Mouse (Mus musculus) MEL (cell line): ENCODE results near the gene Tubb5. TPM values are rescaled to one million over a fixed set of nuclear protein-coding genes. Genes with fewer than 3 reads are reported as not detected.

ENCODE experiments used
- DNase-seq: peaks from one replicate; pipeline ENCODE4 v3.0.0; 2011; ENCODE audit warnings: low read depth, low spot score
- H3K27ac ChIP-seq: 2 replicates; pipeline ENCODE4 v1.5.1; 2012; ENCODE audit warnings: low read depth, mild to moderate bottlenecking, control low read depth, low read length, moderate library complexity; ENCODE audit not compliant: control insufficient read depth
- H3K27me3 ChIP-seq, 2 experiments: fragments of 150-350 bp in 1 of 2; sonication (generic) in 1 of 2; 2 replicates each; pipeline ENCODE4 v1.6.1; 2012; ENCODE audit warnings: low read length in 2 of 2, mild to moderate bottlenecking in 2 of 2, improper control_type of control experiment in 1 of 2, moderate library complexity in 1 of 2; ENCODE audit not compliant: insufficient read depth in 2 of 2, control insufficient read depth in 1 of 2
- H3K36me3 ChIP-seq, 2 experiments: 2 replicates each; pipeline ENCODE4 v1.6.1; 2012 to 2014; ENCODE audit warnings: low read length in 2 of 2, improper control_type of control experiment in 1 of 2, inconsistent platforms in 1 of 2, mild to moderate bottlenecking in 1 of 2; ENCODE audit not compliant: insufficient read depth in 2 of 2, control insufficient read depth in 1 of 2
- H3K4me1 ChIP-seq, 2 experiments: fragments of 150-350 bp in 1 of 2; sonication (generic) in 1 of 2; 2 replicates each; pipeline ENCODE4 v1.6.1; 2012; ENCODE audit warnings: low read length in 2 of 2, improper control_type of control experiment in 1 of 2, mild to moderate bottlenecking in 1 of 2; ENCODE audit not compliant: insufficient read depth in 2 of 2, control insufficient read depth in 1 of 2
- H3K4me3 ChIP-seq, 2 experiments: fragments of 150-350 bp in 1 of 2; sonication (generic) in 1 of 2; 2 replicates each; pipeline ENCODE4 v1.5.1; 2012; ENCODE audit warnings: low read depth in 2 of 2, low read length in 2 of 2, mild to moderate bottlenecking in 2 of 2, moderate library complexity in 2 of 2, control low read depth in 1 of 2, improper control_type of control experiment in 1 of 2; ENCODE audit not compliant: control insufficient read depth in 1 of 2, insufficient read depth in 1 of 2
- H3K79me2 ChIP-seq: 2 replicates; pipeline ENCODE4 v1.6.1; 2012; ENCODE audit warnings: mild to moderate bottlenecking, low read length, moderate library complexity; ENCODE audit not compliant: control insufficient read depth, poor library complexity, insufficient read depth
- H3K9ac ChIP-seq: 2 replicates; pipeline ENCODE4 v1.6.1; 2012; ENCODE audit warnings: low read depth, mild to moderate bottlenecking, control low read depth, low read length, moderate library complexity; ENCODE audit not compliant: control insufficient read depth, poor library complexity, severe bottlenecking
- H3K9me3 ChIP-seq: fragments of 150-350 bp; sonication (generic); replicated peaks from 2 replicates; pipeline ENCODE4 v1.6.1; 2012; ENCODE audit warnings: mild to moderate bottlenecking, low read length, improper control_type of control experiment, moderate library complexity; ENCODE audit not compliant: insufficient read depth
- BHLHE40 ChIP-seq: IDR thresholded peaks from 2 replicates; pipeline ENCODE4 v1.6.1; 2012; ENCODE audit warnings: low read depth, mild to moderate bottlenecking, inconsistent platforms, low read length, improper control_type of control experiment, borderline replicate concordance
- CHD1 ChIP-seq: IDR thresholded peaks from 2 replicates; pipeline ENCODE4 v1.6.1; 2012; ENCODE audit warnings: low read depth, mild to moderate bottlenecking, inconsistent platforms, low read length, improper control_type of control experiment
- CHD2 ChIP-seq: IDR thresholded peaks from 2 replicates; pipeline ENCODE4 v1.6.1; 2011; ENCODE audit warnings: low read length, improper control_type of control experiment
- ETS1 ChIP-seq: IDR thresholded peaks from 2 replicates; pipeline ENCODE4 v1.6.1; 2012; ENCODE audit warnings: low read depth, mild to moderate bottlenecking, inconsistent platforms, low read length, improper control_type of control experiment, moderate library complexity
- GATA1 ChIP-seq: IDR thresholded peaks from 2 replicates; pipeline ENCODE4 v1.6.1; 2011; ENCODE audit warnings: low read depth, low read length, improper control_type of control experiment
- KAT2A ChIP-seq: conservative IDR thresholded peaks from 2 replicates; pipeline ENCODE4 v1.6.1; 2012; ENCODE audit warnings: low read depth, low read length, improper control_type of control experiment, inconsistent platforms
- MAFK ChIP-seq: IDR thresholded peaks from 2 replicates; pipeline ENCODE4 v1.6.1; 2011; ENCODE audit warnings: low read depth, mild to moderate bottlenecking, low read length, improper control_type of control experiment, borderline replicate concordance
- NELFE ChIP-seq: IDR thresholded peaks from 2 replicates; pipeline ENCODE4 v1.6.1; 2011; ENCODE audit warnings: low read depth, low read length, improper control_type of control experiment
- NRF1 ChIP-seq: IDR thresholded peaks from 2 replicates; pipeline ENCODE4 v1.6.1; 2014; ENCODE audit warnings: low read depth, mild to moderate bottlenecking, inconsistent platforms, low read length, improper control_type of control experiment, moderate library complexity; ENCODE audit not compliant: poor library complexity, insufficient read depth, severe bottlenecking
- RCOR1 ChIP-seq: IDR thresholded peaks from 2 replicates; pipeline ENCODE4 v1.6.1; 2012; ENCODE audit warnings: low read depth, mild to moderate bottlenecking, inconsistent platforms, low read length, improper control_type of control experiment
- TAL1 ChIP-seq: IDR thresholded peaks from 2 replicates; pipeline ENCODE4 v1.6.1; 2012; ENCODE audit warnings: mild to moderate bottlenecking, inconsistent platforms, low read length, moderate library complexity, mixed read lengths
- TCF12 ChIP-seq: IDR thresholded peaks from 2 replicates; pipeline ENCODE4 v1.6.1; 2014; ENCODE audit warnings: low read depth, mild to moderate bottlenecking, inconsistent platforms, low read length, improper control_type of control experiment, moderate library complexity
- polyA plus RNA-seq, 2 experiments: library from polyadenylated mRNA; stranded (reverse) in 1 of 2; unstranded in 1 of 2; fragments of >175 nt in 1 of 2; fragments of >200 nt in 1 of 2; gene quantifications; 2 replicates each; pipeline versions ENCODE4 v1.2.1 to v1.2.4; 2012; ENCODE audit warnings: low replicate concordance in 2 of 2, low read depth in 1 of 2; ENCODE audit not compliant: insufficient read length in 2 of 2, insufficient read depth in 1 of 2, missing spikeins in 1 of 2
- total RNA-seq: library from RNA; depleted of rRNA; stranded (reverse); fragments of 300-350 nt; gene quantifications from 2 replicates; pipeline ENCODE4 v1.2.3, GENCODE M21; 2012

Gene Tubb5
- total and polyA plus RNA-seq, 3 experiments = 1,040 to 1,575 (median 1,137) TPM

DNA sequence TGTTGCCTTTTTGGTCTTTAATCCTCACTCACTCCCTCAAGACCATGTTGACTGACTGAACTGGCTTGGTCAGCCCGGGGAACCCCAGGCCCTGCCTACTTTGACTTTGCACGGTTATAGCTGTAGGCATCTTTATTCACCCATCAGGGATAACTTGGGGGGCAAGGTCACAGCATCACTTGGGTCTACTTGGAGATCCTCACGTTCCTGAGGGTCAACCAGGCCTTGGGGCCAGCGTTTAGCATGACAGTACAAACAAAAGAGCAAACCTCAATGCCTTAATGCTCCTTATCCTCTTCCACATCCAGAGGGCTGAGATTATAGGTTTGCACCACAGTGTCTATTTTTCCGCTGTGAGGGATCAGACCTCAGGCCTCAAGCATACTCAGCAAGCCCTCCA is 25.8 kb downstream of the Tubb5 start:
- TF ChIP-seq NRF1 (no peak), CHD1 (no peak), MAFK (no peak), KAT2A (no peak)

DNA sequence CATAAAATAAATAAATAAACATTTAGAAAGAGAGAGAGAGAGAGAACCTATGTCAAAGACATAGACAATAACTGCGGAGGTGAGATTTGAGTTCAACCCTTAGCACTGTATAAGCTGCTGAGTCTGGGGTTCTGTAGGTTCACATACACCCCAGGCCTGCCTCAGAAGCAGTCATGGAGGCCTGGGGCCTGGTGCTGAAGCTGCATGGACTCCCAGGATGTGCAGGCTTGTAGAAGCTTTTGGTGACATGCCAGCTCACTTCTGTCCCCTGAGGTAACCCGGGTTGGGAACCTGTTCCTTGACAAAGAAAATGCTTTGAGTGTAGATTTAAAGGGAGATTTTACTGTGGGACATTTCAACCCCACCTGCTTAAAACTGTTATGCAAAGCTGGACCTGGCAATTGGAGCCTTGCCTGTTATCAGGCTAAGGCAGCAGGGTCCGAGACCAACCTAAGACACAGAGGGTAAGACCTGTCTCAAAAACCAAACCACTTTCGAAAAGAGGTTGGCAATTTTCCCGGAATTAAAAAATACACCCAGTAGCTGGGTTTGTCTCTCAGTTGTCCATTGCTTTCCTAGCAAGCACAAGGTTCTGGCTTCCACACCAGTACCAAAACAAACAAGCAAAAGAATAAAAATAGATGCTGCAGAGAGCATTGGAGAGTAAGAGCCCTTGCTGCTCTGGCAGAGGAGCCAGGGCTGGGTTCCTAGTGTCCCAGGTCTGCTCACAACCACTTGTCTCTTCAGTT is 27.0 kb downstream of the Tubb5 start:
- H3K4me1 ChIP-seq = peaks cover 12 to 36% of the 10 kb centered on the region in 2 experiments
- TF ChIP-seq NELFE (no peak), BHLHE40 (no peak), TAL1 (peak; percentile 52), TCF12 (no peak), GATA1 (peak; percentile 26; the same call in 1 of the 2 replicates), ETS1 (no peak), CHD2 (no peak)
- H3K27ac ChIP-seq = no peak overlapping the region; the same call in 1 of the 2 replicates
- H3K9ac ChIP-seq = no peak overlapping the region
- H3K4me3 ChIP-seq = no peak overlapping the region
- H3K9me3 ChIP-seq = no peaks in the 10 kb centered on the region
- H3K27me3 ChIP-seq = no peaks in the 10 kb centered on the region
- peaks cover 0 to 20% of the 10 kb centered on the region in 2 experiments; a peak in 2 of 4 replicates for H3K36me3 ChIP-seq
- H3K79me2 ChIP-seq = no peaks in the 10 kb centered on the region
- no peak for DNase-seq

More for the DNA sequence above, 25.8 kb downstream of the Tubb5 start:
- H3K9ac ChIP-seq = no peak overlapping the region
- H3K4me3 ChIP-seq = no peak overlapping the region
- no peaks in the 10 kb centered on the region for H3K9me3 ChIP-seq
- H3K4me1 ChIP-seq = peaks cover 12 to 36% of the 10 kb centered on the region in 2 experiments
- no peak for DNase-seq
- H3K27me3 ChIP-seq = no peaks in the 10 kb centered on the region
- H3K36me3 ChIP-seq = peaks cover 0 to 20% of the 10 kb centered on the region in 2 experiments; a peak in 2 of 4 replicates
- no peak overlapping the region for H3K27ac ChIP-seq
- H3K79me2 ChIP-seq = no peaks in the 10 kb centered on the region

DNA sequence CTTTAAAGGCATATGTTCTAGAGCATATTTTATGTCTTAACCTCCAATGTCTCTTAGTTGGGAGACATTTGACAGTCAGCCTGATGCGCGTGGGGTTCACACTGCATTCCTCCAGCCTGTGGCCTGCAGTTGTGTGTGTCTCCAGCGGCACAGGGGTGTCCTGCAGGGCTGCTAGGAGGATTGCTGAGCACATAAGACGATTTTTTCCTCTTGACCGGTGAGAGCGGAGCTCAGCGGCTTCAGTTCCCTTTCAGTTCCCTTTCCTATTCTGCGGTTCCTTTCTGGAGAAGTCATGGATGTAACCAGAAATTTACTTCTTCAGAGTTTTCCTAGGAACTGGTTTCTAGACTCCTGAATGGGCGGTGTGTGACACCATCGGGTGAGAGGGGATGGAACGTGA is 28.7 kb downstream of the Tubb5 start:
- peaks cover 0 to 13% of the 10 kb centered on the region in 2 experiments; a peak in 2 of 4 replicates for H3K36me3 ChIP-seq
- H3K4me1 ChIP-seq = peaks cover 12 to 30% of the 10 kb centered on the region in 2 experiments
- TF ChIP-seq RCOR1 = no peak
- TF ChIP-seq, all 39 proteins: peak for 0
- Histone ChIP-seq H3K4me3 (no peak overlapping the region), H3K79me2 (no peaks in the 10 kb centered on the region), H3K27me3 (no peaks in the 10 kb centered on the region), H3K9me3 (no peaks in the 10 kb centered on the region), H3K9ac (no peak overlapping the region), H3K27ac (no peak overlapping the region)
- DNase-seq = no peak
